Mouse (Mus musculus): ENCODE data around the gene Ranbp9. TPM values are rescaled to one million over a fixed set of nuclear protein-coding genes. Genes with fewer than 3 reads are reported as not detected.

Ranbp9 gene
- polyA plus RNA-seq, 1 experiment, result 74.1 TPM

DNA sequence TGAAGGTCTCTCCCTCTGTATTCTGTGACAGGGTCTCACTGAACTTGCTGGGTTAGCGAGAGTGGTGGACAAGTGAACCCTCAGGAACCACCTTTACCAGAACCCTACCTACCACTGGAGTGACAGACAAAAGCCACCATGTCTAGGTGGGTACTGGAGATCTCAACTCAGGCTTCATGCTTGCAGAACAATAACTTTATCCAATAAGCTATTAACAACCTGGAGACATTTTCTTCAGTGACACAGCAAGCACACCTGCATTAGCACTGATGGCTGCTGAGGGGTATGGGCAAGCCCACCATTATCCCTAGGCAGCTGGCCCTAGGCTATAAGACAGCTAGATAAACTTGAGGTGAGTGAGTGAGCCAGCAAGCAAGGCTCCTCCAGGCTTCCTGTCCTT, 40.7 kb downstream of the Ranbp9 start:
- Histone ChIP-seq H3K4me1 (ENCODE audit: control insufficient read depth, insufficient read depth, low read length) (peaks cover 3% of the 10 kb centered on the region; the same call in 1 of the 2 replicates), H3K27ac (ENCODE audit: insufficient read depth, low read length) (no peak overlapping the region), H3K4me3 (ENCODE audit: insufficient read depth, low read length) (no peak overlapping the region)
- TF ChIP-seq POLR2A (IDR thresholded peaks at IDR 0.05; ENCODE audit: low read depth, low read length) (no peak), CTCF (IDR thresholded peaks at IDR 0.05; ENCODE audit: borderline replicate concordance, insufficient read depth, low read length) (no peak)

- TF ChIP-seq CTCF (IDR thresholded peaks at IDR 0.05; ENCODE audit: borderline replicate concordance, insufficient read depth, low read length) (no peak), POLR2A (IDR thresholded peaks at IDR 0.05; ENCODE audit: low read depth, low read length) (no peak)
- no peak overlapping the region for H3K4me3 ChIP-seq (ENCODE audit: insufficient read depth, low read length)
- no peak overlapping the region for H3K27ac ChIP-seq (ENCODE audit: insufficient read depth, low read length)
- no peaks in the 10 kb centered on the region for H3K4me1 ChIP-seq (ENCODE audit: control insufficient read depth, insufficient read depth, low read length)
These were observed 47.7 kb downstream of the Ranbp9 start for GRCm38 (mm10) chr13:43433395-43433794.

DNA sequence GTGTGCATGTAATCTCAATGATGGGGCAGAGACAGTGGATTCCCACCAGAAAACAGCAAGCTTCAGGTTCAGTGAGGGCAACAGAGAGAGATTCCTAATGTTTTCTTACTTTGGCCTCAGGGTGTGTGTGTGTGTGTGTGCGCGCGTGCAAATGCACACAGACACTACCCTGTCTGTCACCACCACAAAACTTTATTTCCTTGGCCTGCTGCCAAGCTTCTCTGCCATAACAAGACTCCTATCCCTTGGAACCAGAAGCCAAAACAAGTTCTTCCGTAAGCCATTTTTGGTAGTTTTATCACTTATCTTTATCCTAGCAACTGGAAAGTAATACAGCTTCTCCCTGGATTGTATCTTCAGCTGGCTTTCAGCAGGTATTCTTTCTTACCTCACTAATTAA, 52.6 kb downstream of the Ranbp9 start:
- Histone ChIP-seq H3K27ac (ENCODE audit: insufficient read depth, low read length) (no peak overlapping the region), H3K4me1 (ENCODE audit: control insufficient read depth, insufficient read depth, low read length) (no peaks in the 10 kb centered on the region), H3K4me3 (ENCODE audit: insufficient read depth, low read length) (no peak overlapping the region)
- TF ChIP-seq CTCF (IDR thresholded peaks at IDR 0.05; ENCODE audit: borderline replicate concordance, insufficient read depth, low read length) (no peak), POLR2A (IDR thresholded peaks at IDR 0.05; ENCODE audit: low read depth, low read length) (no peak)

- TF ChIP-seq CTCF (IDR thresholded peaks at IDR 0.05; ENCODE audit: borderline replicate concordance, insufficient read depth, low read length), result no peak
- no peak for TF ChIP-seq POLR2A (IDR thresholded peaks at IDR 0.05; ENCODE audit: low read depth, low read length)
These were observed 65.8 kb downstream of the Ranbp9 start for GRCm38 (mm10) chr13:43415249-43415648.

GRCm38 (mm10) chr13:43413611-43414010, 67.5 kb downstream of the Ranbp9 start:
- Histone ChIP-seq H3K27ac (ENCODE audit: insufficient read depth, low read length) (no peak overlapping the region), H3K4me1 (ENCODE audit: control insufficient read depth, insufficient read depth, low read length) (no peaks in the 10 kb centered on the region), H3K4me3 (ENCODE audit: insufficient read depth, low read length) (no peak overlapping the region)
- TF ChIP-seq CTCF (IDR thresholded peaks at IDR 0.05; ENCODE audit: borderline replicate concordance, insufficient read depth, low read length) (no peak), POLR2A (IDR thresholded peaks at IDR 0.05; ENCODE audit: low read depth, low read length) (no peak)

More at GRCm38 (mm10) chr13:43415249-43415648, 65.8 kb downstream of the Ranbp9 start:
- no peaks in the 10 kb centered on the region for H3K4me1 ChIP-seq (ENCODE audit: control insufficient read depth, insufficient read depth, low read length)
- no peak overlapping the region for H3K27ac ChIP-seq (ENCODE audit: insufficient read depth, low read length)
- no peak overlapping the region for H3K4me3 ChIP-seq (ENCODE audit: insufficient read depth, low read length)

DNA sequence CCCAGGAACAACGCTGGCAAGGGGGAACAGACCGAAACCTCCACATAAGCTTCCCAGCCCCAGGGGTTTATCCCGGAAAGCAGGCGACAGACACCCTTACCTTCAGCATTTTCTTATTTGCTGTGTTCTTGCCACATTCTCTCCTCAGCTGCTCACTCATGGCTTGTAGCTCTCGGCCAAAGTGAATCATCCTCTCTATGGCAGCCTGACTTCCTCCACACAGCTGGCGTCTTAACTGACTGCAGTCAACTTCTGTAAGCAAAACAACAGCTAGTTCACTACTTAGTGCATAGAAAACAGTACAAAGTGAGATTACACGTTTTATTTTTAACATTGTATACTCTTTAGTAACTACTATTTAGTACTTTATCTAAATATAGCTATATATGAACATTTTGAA, 68.8 kb downstream of the Ranbp9 start:
- no peak for TF ChIP-seq POLR2A (IDR thresholded peaks at IDR 0.05; ENCODE audit: low read depth, low read length)
- no peak for TF ChIP-seq CTCF (IDR thresholded peaks at IDR 0.05; ENCODE audit: borderline replicate concordance, insufficient read depth, low read length)

GRCm38 (mm10) chr13:43399576-43399975, 81.5 kb downstream of the Ranbp9 start:
- Histone ChIP-seq H3K4me1 (ENCODE audit: control insufficient read depth, insufficient read depth, low read length) (0 out of 2 replicates have a peak, but pooled peaks cover 2% of the 10 kb centered on the region), H3K4me3 (ENCODE audit: insufficient read depth, low read length) (peak overlapping the region; percentile 92; the same call in 1 of the 2 replicates), H3K27ac (ENCODE audit: insufficient read depth, low read length) (no peak overlapping the region)
- TF ChIP-seq CTCF (IDR thresholded peaks at IDR 0.05; ENCODE audit: borderline replicate concordance, insufficient read depth, low read length), result no peak
- TF ChIP-seq POLR2A (IDR thresholded peaks at IDR 0.05; ENCODE audit: low read depth, low read length), result no peak

More for the DNA sequence above, 68.8 kb downstream of the Ranbp9 start:
- Histone ChIP-seq H3K4me1 (ENCODE audit: control insufficient read depth, insufficient read depth, low read length) (no peaks in the 10 kb centered on the region), H3K27ac (ENCODE audit: insufficient read depth, low read length) (no peak overlapping the region; the same call in 1 of the 2 replicates), H3K4me3 (ENCODE audit: insufficient read depth, low read length) (no peak overlapping the region)

DNA sequence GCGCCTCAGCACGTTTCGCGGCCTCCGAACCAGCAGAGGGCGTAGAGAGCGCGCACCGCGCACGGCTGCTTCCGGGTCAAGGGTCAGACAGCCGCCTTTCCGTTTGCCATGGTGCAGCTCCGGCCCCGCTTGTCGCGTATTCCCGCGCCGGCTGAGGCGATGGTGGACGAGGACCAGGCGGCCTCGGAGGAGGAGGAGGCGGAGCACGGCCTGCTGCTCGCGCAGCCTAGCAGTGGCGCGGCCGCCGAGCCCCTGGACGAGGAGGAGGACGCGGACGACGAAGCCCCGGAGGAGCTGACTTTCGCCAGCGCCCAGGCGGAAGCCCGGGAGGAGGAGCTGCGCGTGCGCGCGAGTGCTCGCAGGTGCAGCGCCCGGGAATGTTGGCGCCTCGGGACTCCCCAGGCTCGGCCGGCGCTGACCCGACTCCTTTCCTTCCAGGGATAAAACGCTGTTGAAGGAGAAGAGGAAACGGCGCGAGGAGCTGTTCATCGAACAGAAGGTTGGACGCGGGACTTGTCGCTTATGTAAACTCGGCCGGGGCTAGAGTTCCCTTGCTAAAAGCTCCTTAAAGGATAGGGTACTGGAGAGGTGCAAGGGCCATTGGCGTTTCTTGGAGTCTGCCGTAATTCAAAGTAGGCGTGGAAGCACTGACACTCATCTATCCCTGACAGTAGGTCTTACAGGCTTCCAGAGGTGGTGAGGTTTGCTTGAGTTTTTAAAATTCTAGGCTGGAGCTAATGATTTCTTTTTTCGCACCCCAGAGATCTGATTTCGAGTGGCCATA, 82.6 kb downstream of the Ranbp9 start, which contains the start of gene Nol7:
Nol7 (plus strand) TSS at position 94 of the 784 bp plus-strand sequence.
- Histone ChIP-seq H3K27ac (ENCODE audit: insufficient read depth, low read length) (peak within 1 kb of the TSS; percentile 58), H3K4me1 (ENCODE audit: control insufficient read depth, insufficient read depth, low read length) (0 out of 2 replicates have a peak, but pooled peaks cover 2% of the 10 kb centered on the region), H3K4me3 (ENCODE audit: insufficient read depth, low read length) (peak within 1 kb of the TSS; percentile 92)
- TF ChIP-seq CTCF (IDR thresholded peaks at IDR 0.05; ENCODE audit: borderline replicate concordance, insufficient read depth, low read length), result peak; percentile 80
- peak; percentile 65 for TF ChIP-seq POLR2A (IDR thresholded peaks at IDR 0.05; ENCODE audit: low read depth, low read length)

DNA sequence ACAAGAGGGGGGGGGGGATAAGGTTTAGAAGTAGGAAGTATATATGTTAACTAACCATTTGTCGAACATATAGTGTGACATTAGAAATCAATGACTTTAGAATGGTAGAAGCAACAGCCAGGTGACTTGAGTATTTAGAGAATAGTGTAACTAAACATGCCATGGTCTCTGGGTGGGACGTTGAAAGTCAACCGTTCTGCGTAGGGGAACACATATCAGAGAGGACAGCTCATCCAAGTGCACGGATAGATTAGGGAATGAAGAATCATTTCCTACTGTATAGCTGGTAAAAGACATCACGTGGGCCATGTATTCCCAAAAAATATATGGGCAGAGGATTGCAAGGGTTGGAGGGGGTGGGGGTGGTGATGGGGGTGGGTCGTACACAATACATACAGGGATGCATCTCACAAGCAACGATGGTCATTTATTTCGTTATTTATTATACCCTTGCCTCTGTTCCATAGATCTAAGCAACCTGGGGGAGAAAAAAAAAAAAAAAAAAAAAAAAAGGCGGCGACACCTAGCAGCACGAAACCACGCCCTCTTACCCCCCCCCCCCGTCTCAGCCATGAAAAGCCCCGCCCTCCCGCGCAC, 83.3 kb downstream of the Ranbp9 start:
- H3K27ac ChIP-seq (ENCODE audit: insufficient read depth, low read length), result no peak overlapping the region
- TF ChIP-seq CTCF (IDR thresholded peaks at IDR 0.05; ENCODE audit: borderline replicate concordance, insufficient read depth, low read length) (no peak), POLR2A (IDR thresholded peaks at IDR 0.05; ENCODE audit: low read depth, low read length) (no peak)

DNA sequence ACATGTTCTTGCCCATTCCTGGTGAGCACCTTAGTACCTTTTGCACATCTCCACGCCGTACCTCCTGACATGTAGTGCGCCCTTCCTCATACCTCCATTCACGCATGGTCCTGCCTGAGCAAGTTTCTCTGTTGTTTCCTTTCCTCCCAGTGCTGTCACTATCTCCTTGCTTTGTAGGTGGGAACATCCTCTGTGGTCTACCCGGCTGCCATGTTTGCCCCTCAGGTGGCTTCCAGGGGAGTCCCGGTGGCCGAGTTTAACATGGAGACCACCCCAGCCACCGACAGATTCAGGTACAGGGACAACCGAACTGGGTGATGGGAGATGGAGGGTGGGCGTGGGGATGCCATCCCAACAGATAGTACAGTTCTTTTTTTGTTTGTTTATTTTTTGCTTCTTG, 95.8 kb downstream of the Ranbp9 start:
- H3K4me3 ChIP-seq (ENCODE audit: insufficient read depth, low read length), result no peak overlapping the region
- H3K4me1 ChIP-seq (ENCODE audit: control insufficient read depth, insufficient read depth, low read length), result no peaks in the 10 kb centered on the region
- TF ChIP-seq CTCF (IDR thresholded peaks at IDR 0.05; ENCODE audit: borderline replicate concordance, insufficient read depth, low read length) (no peak), POLR2A (IDR thresholded peaks at IDR 0.05; ENCODE audit: low read depth, low read length) (no peak)
- H3K27ac ChIP-seq (ENCODE audit: insufficient read depth, low read length), result no peak overlapping the region

More for the DNA sequence above, 83.3 kb downstream of the Ranbp9 start:
- H3K4me3 ChIP-seq (ENCODE audit: insufficient read depth, low read length), result no peak overlapping the region
- H3K4me1 ChIP-seq (ENCODE audit: control insufficient read depth, insufficient read depth, low read length), result 0 out of 2 replicates have a peak, but pooled peaks cover 2% of the 10 kb centered on the region

All from embryonic fibroblast, embryonic 13.5 days (primary cell).